Mouse (Mus musculus) stomach, embryonic 15.5 days (tissue): Measurements from ENCODE around the gene Olfr1388. TPM values are rescaled to one million over a fixed set of nuclear protein-coding genes. Genes with fewer than 3 reads are reported as not detected.
"Not testable (repeated sequence)": the region's sequence is repeated elsewhere in the genome, so short reads cannot be mapped to it uniquely, and the experiment has no call there.

ENCODE experiments used
- ATAC-seq: fragments of 200-750 bp; cut with Nextera tagmentation; 2 replicates; pipeline ENCODE4 v1.8.0; 2017; ENCODE audit warnings: low read depth, moderate number of reproducible peaks, moderate TSS enrichment; ENCODE audit not compliant: insufficient read depth, low FRiP score
- H3K27ac ChIP-seq: fragments of 300-500 bp; sonication (generic); 2 replicates; pipeline ENCODE4 v1.5.1; 2015; ENCODE audit warnings: mild to moderate bottlenecking, inconsistent platforms
- H3K27me3 ChIP-seq: fragments of 300-500 bp; sonication (generic); replicated peaks from 2 replicates; pipeline ENCODE4 v1.6.1; 2015; ENCODE audit warnings: inconsistent platforms
- H3K36me3 ChIP-seq: fragments of 300-500 bp; sonication (generic); 2 replicates; pipeline ENCODE4 v1.6.1; 2015; ENCODE audit warnings: inconsistent platforms
- H3K4me1 ChIP-seq: fragments of 300-500 bp; sonication (generic); 2 replicates; pipeline ENCODE4 v1.6.1; 2015; ENCODE audit warnings: inconsistent platforms
- H3K4me2 ChIP-seq: fragments of 300-500 bp; sonication (generic); 2 replicates; pipeline ENCODE4 v1.6.1; 2015; ENCODE audit warnings: mild to moderate bottlenecking, inconsistent platforms
- H3K4me3 ChIP-seq: fragments of 300-500 bp; sonication (generic); replicated peaks from 2 replicates; pipeline ENCODE4 v1.5.1; 2015; ENCODE audit warnings: inconsistent platforms
- H3K9ac ChIP-seq: fragments of 300-500 bp; sonication (generic); 2 replicates; pipeline ENCODE4 v1.6.1; 2015; ENCODE audit warnings: inconsistent platforms
- H3K9me3 ChIP-seq: fragments of 300-500 bp; sonication (generic); 2 replicates; pipeline ENCODE4 v1.6.1; 2016; ENCODE audit warnings: inconsistent platforms
- WGBS: fragments of 180-500 bp; shearing (Covaris S2); methylation state at CpG from one replicate; pipeline ENCODE4 v1.1.7; 2015; 5-methylcytosine and 5-hydroxymethylcytosine counted together
- polyA plus RNA-seq: library from polyadenylated mRNA; unstranded; fragments of >200 nt; fragmentation: Nextera tagmentation; extraction: Ambion mirVana; gene quantifications from 2 replicates; pipeline ENCODE4 v1.2.1, GENCODE M21; 2015

The Olfr1388 gene
- polyA plus RNA-seq: 0.12 and 0.15 TPM in 2 replicates

- Histone ChIP-seq H3K27me3 (no peaks in the 10 kb centered on the region), H3K4me1 (no peaks in the 10 kb centered on the region), H3K27ac (no peak within 1 kb of the TSS), H3K9me3 (no peaks in the 10 kb centered on the region), H3K9ac (no peak within 1 kb of the TSS), H3K4me3 (no peak within 1 kb of the TSS), H3K36me3 (no peaks in the 10 kb centered on the region), H3K4me2 (no peak within 1 kb of the TSS)
- no peak for ATAC-seq
- 56% methylated on average over 3 of the region's 3 CpGs for WGBS
These were observed at the start of gene Olfr1388 for GRCm38 (mm10) chr11:49436411-49436810. TSS of gene Olfr1388 (plus strand) at chr11:49436624.

- not testable (repeated sequence) for H3K27ac ChIP-seq, H3K9ac ChIP-seq, H3K27me3 ChIP-seq, ATAC-seq, H3K4me2 ChIP-seq, H3K4me3 ChIP-seq, H3K9me3 ChIP-seq, H3K4me1 ChIP-seq, H3K36me3 ChIP-seq
- WGBS: 83% methylated on average over 1 of the region's 1 CpGs
These were observed 43.7 kb upstream of the Olfr1388 start for GRCm38 (mm10) chr11:49392707-49393106.

GRCm38 (mm10) chr11:49406784-49407183 lies 29.6 kb upstream of the Olfr1388 start:
- no peak for ATAC-seq
- Histone ChIP-seq H3K36me3 (no peaks in the 10 kb centered on the region), H3K27me3 (no peaks in the 10 kb centered on the region), H3K4me1 (no peaks in the 10 kb centered on the region), H3K27ac (no peak overlapping the region), H3K9me3 (no peaks in the 10 kb centered on the region), H3K4me2 (no peak overlapping the region), H3K4me3 (no peak overlapping the region), H3K9ac (no peak overlapping the region)
- 66% methylated on average over 3 of the region's 3 CpGs for WGBS

- Histone ChIP-seq H3K4me3 (no peak overlapping the region), H3K9ac (no peak overlapping the region), H3K4me2 (no peak overlapping the region), H3K27me3 (no peaks in the 10 kb centered on the region), H3K36me3 (no peaks in the 10 kb centered on the region), H3K9me3 (no peaks in the 10 kb centered on the region), H3K27ac (no peak overlapping the region), H3K4me1 (no peaks in the 10 kb centered on the region)
- no peak for ATAC-seq
- WGBS: 12% methylated on average over 1 of the region's 1 CpGs
These were observed 25.9 kb upstream of the Olfr1388 start for GRCm38 (mm10) chr11:49410540-49410939.

GRCm38 (mm10) chr11:49422767-49423166 lies 13.7 kb upstream of the Olfr1388 start, which contains the start of gene Olfr1389:
TSS of gene Olfr1389 (plus strand) at chr11:49423067.
- no peaks in the 10 kb centered on the region for H3K9me3 ChIP-seq
- no peak within 1 kb of the TSS for H3K9ac ChIP-seq
- ATAC-seq: no peak
- H3K27me3 ChIP-seq: no peaks in the 10 kb centered on the region
- H3K27ac ChIP-seq: no peak within 1 kb of the TSS
- H3K4me3 ChIP-seq: no peak within 1 kb of the TSS
- no peaks in the 10 kb centered on the region for H3K4me1 ChIP-seq
- WGBS: 85% methylated on average over 2 of the region's 2 CpGs
- H3K36me3 ChIP-seq: no peaks in the 10 kb centered on the region
- no peak within 1 kb of the TSS for H3K4me2 ChIP-seq

GRCm38 (mm10) chr11:49425257-49425927 lies 11.0 kb upstream of the Olfr1388 start:
- H3K9me3 ChIP-seq: no peaks in the 10 kb centered on the region
- no peak overlapping the region for H3K4me2 ChIP-seq
- H3K27me3 ChIP-seq: no peaks in the 10 kb centered on the region
- H3K9ac ChIP-seq: no peak overlapping the region
- H3K4me3 ChIP-seq: no peak overlapping the region
- no peak for ATAC-seq
- H3K27ac ChIP-seq: no peak overlapping the region
- WGBS: 85% methylated on average over 1 of the region's 1 CpGs
- no peaks in the 10 kb centered on the region for H3K36me3 ChIP-seq
- no peaks in the 10 kb centered on the region for H3K4me1 ChIP-seq

GRCm38 (mm10) chr11:49429641-49430040 lies 6.8 kb upstream of the Olfr1388 start:
- no peak for ATAC-seq
- no peaks in the 10 kb centered on the region for H3K9me3 ChIP-seq
- H3K36me3 ChIP-seq: no peaks in the 10 kb centered on the region
- no peak overlapping the region for H3K4me3 ChIP-seq
- no peaks in the 10 kb centered on the region for H3K4me1 ChIP-seq
- H3K9ac ChIP-seq: no peak overlapping the region
- WGBS: 85% methylated on average over 2 of the region's 2 CpGs
- no peaks in the 10 kb centered on the region for H3K27me3 ChIP-seq
- no peak overlapping the region for H3K27ac ChIP-seq
- H3K4me2 ChIP-seq: no peak overlapping the region

GRCm38 (mm10) chr11:49455043-49455442 lies 18.6 kb downstream of the Olfr1388 start, which contains the start of gene Olfr1387:
TSS of gene Olfr1387 (plus strand) at chr11:49455343.
- H3K4me2 ChIP-seq: no peak within 1 kb of the TSS
- no peaks in the 10 kb centered on the region for H3K9me3 ChIP-seq
- H3K27ac ChIP-seq: no peak within 1 kb of the TSS
- 80% methylated on average over 1 of the region's 1 CpGs for WGBS
- no peaks in the 10 kb centered on the region for H3K27me3 ChIP-seq
- no peaks in the 10 kb centered on the region for H3K4me1 ChIP-seq
- H3K4me3 ChIP-seq: no peak within 1 kb of the TSS
- H3K36me3 ChIP-seq: no peaks in the 10 kb centered on the region
- no peak within 1 kb of the TSS for H3K9ac ChIP-seq
- ATAC-seq: no peak

- 85% methylated on average over 3 of the region's 3 CpGs for WGBS
These were observed 28.3 kb downstream of the Olfr1388 start, which contains the start of gene Olfr1386 for GRCm38 (mm10) chr11:49464746-49465145. TSS of gene Olfr1386 (plus strand) at chr11:49465046.

GRCm38 (mm10) chr11:49485973-49486372 lies 49.5 kb downstream of the Olfr1388 start:
- 34% methylated on average over 4 of the region's 4 CpGs for WGBS
- Histone ChIP-seq H3K4me2 (no peak overlapping the region), H3K36me3 (no peaks in the 10 kb centered on the region), H3K27ac (no peak overlapping the region), H3K9me3 (no peaks in the 10 kb centered on the region), H3K27me3 (no peaks in the 10 kb centered on the region), H3K9ac (no peak overlapping the region), H3K4me3 (no peak overlapping the region), H3K4me1 (no peaks in the 10 kb centered on the region)
- no peak for ATAC-seq

More at GRCm38 (mm10) chr11:49464746-49465145, 28.3 kb downstream of the Olfr1388 start, which contains the start of gene Olfr1386:
- not testable (repeated sequence) for H3K4me3 ChIP-seq, H3K27ac ChIP-seq, H3K36me3 ChIP-seq, H3K4me2 ChIP-seq, ATAC-seq, H3K4me1 ChIP-seq, H3K9me3 ChIP-seq, H3K27me3 ChIP-seq, H3K9ac ChIP-seq

- not testable (repeated sequence) for H3K27me3 ChIP-seq, H3K4me2 ChIP-seq, H3K9ac ChIP-seq, H3K27ac ChIP-seq, H3K9me3 ChIP-seq, H3K4me1 ChIP-seq, H3K36me3 ChIP-seq, H3K4me3 ChIP-seq, ATAC-seq
- WGBS: 81% methylated on average over 1 of the region's 1 CpGs
These were observed 52.3 kb downstream of the Olfr1388 start, which contains the start of gene Olfr1385 for GRCm38 (mm10) chr11:49488770-49489169. TSS of gene Olfr1385 (plus strand) at chr11:49489070.
